Mouse (Mus musculus) MEL (cell line): ENCODE results near the gene Tha1. TPM values are rescaled to one million over a fixed set of nuclear protein-coding genes. Genes with fewer than 3 reads are reported as not detected.

ENCODE experiments used
- DNase-seq: peaks from one replicate; pipeline ENCODE4 v3.0.0; 2011; ENCODE audit warnings: low read depth, low spot score
- H3K27ac ChIP-seq: 2 replicates; pipeline ENCODE4 v1.5.1; 2012; ENCODE audit warnings: low read depth, mild to moderate bottlenecking, control low read depth, low read length, moderate library complexity; ENCODE audit not compliant: control insufficient read depth
- H3K27me3 ChIP-seq, 2 experiments: fragments of 150-350 bp in 1 of 2; sonication (generic) in 1 of 2; 2 replicates each; pipeline ENCODE4 v1.6.1; 2012; ENCODE audit warnings: low read length in 2 of 2, mild to moderate bottlenecking in 2 of 2, improper control_type of control experiment in 1 of 2, moderate library complexity in 1 of 2; ENCODE audit not compliant: insufficient read depth in 2 of 2, control insufficient read depth in 1 of 2
- H3K36me3 ChIP-seq, 2 experiments: 2 replicates each; pipeline ENCODE4 v1.6.1; 2012 to 2014; ENCODE audit warnings: low read length in 2 of 2, improper control_type of control experiment in 1 of 2, inconsistent platforms in 1 of 2, mild to moderate bottlenecking in 1 of 2; ENCODE audit not compliant: insufficient read depth in 2 of 2, control insufficient read depth in 1 of 2
- H3K4me1 ChIP-seq, 2 experiments: fragments of 150-350 bp in 1 of 2; sonication (generic) in 1 of 2; 2 replicates each; pipeline ENCODE4 v1.6.1; 2012; ENCODE audit warnings: low read length in 2 of 2, improper control_type of control experiment in 1 of 2, mild to moderate bottlenecking in 1 of 2; ENCODE audit not compliant: insufficient read depth in 2 of 2, control insufficient read depth in 1 of 2
- H3K4me3 ChIP-seq, 2 experiments: fragments of 150-350 bp in 1 of 2; sonication (generic) in 1 of 2; 2 replicates each; pipeline ENCODE4 v1.5.1; 2012; ENCODE audit warnings: low read depth in 2 of 2, low read length in 2 of 2, mild to moderate bottlenecking in 2 of 2, moderate library complexity in 2 of 2, control low read depth in 1 of 2, improper control_type of control experiment in 1 of 2; ENCODE audit not compliant: control insufficient read depth in 1 of 2, insufficient read depth in 1 of 2
- H3K79me2 ChIP-seq: 2 replicates; pipeline ENCODE4 v1.6.1; 2012; ENCODE audit warnings: mild to moderate bottlenecking, low read length, moderate library complexity; ENCODE audit not compliant: control insufficient read depth, poor library complexity, insufficient read depth
- H3K9ac ChIP-seq: 2 replicates; pipeline ENCODE4 v1.6.1; 2012; ENCODE audit warnings: low read depth, mild to moderate bottlenecking, control low read depth, low read length, moderate library complexity; ENCODE audit not compliant: control insufficient read depth, poor library complexity, severe bottlenecking
- H3K9me3 ChIP-seq: fragments of 150-350 bp; sonication (generic); replicated peaks from 2 replicates; pipeline ENCODE4 v1.6.1; 2012; ENCODE audit warnings: mild to moderate bottlenecking, low read length, improper control_type of control experiment, moderate library complexity; ENCODE audit not compliant: insufficient read depth
- BHLHE40 ChIP-seq: IDR thresholded peaks from 2 replicates; pipeline ENCODE4 v1.6.1; 2012; ENCODE audit warnings: low read depth, mild to moderate bottlenecking, inconsistent platforms, low read length, improper control_type of control experiment, borderline replicate concordance
- CHD1 ChIP-seq: IDR thresholded peaks from 2 replicates; pipeline ENCODE4 v1.6.1; 2012; ENCODE audit warnings: low read depth, mild to moderate bottlenecking, inconsistent platforms, low read length, improper control_type of control experiment
- CHD2 ChIP-seq: IDR thresholded peaks from 2 replicates; pipeline ENCODE4 v1.6.1; 2011; ENCODE audit warnings: low read length, improper control_type of control experiment
- CTCF ChIP-seq, 3 experiments: IDR thresholded peaks in 2 of 3; conservative IDR thresholded peaks in 1 of 3; 2 replicates each; pipeline ENCODE4 v1.5.1; 2011 to 2012; ENCODE audit warnings: low read length in 3 of 3, low read depth in 2 of 3, mild to moderate bottlenecking in 2 of 3, improper control_type of control experiment in 1 of 3, inconsistent platforms in 1 of 3, mixed read lengths in 1 of 3, moderate library complexity in 1 of 3; ENCODE audit not compliant: control insufficient read depth in 1 of 3, insufficient read depth in 1 of 3, poor library complexity in 1 of 3, severe bottlenecking in 1 of 3
- ELF1 ChIP-seq: IDR thresholded peaks from 2 replicates; pipeline ENCODE4 v1.6.1; 2014; ENCODE audit warnings: low read depth, mild to moderate bottlenecking, inconsistent platforms, low read length, improper control_type of control experiment, moderate library complexity
- EP300 ChIP-seq, 2 experiments: IDR thresholded peaks; 2 replicates each; pipeline ENCODE4 v1.6.1; 2011; ENCODE audit warnings: improper control_type of control experiment in 2 of 2, low read length in 2 of 2, low read depth in 1 of 2, mild to moderate bottlenecking in 1 of 2
- ETS1 ChIP-seq: IDR thresholded peaks from 2 replicates; pipeline ENCODE4 v1.6.1; 2012; ENCODE audit warnings: low read depth, mild to moderate bottlenecking, inconsistent platforms, low read length, improper control_type of control experiment, moderate library complexity
- GABPA ChIP-seq: IDR thresholded peaks from 2 replicates; pipeline ENCODE4 v1.6.1; 2012; ENCODE audit warnings: low read depth, mild to moderate bottlenecking, inconsistent platforms, low read length, improper control_type of control experiment, moderate library complexity
- GATA1 ChIP-seq: IDR thresholded peaks from 2 replicates; pipeline ENCODE4 v1.6.1; 2011; ENCODE audit warnings: low read depth, low read length, improper control_type of control experiment
- HCFC1 ChIP-seq: IDR thresholded peaks from 2 replicates; pipeline ENCODE4 v1.6.1; 2012; ENCODE audit warnings: low read depth, mild to moderate bottlenecking, inconsistent platforms, low read length, improper control_type of control experiment, moderate library complexity
- KAT2A ChIP-seq: conservative IDR thresholded peaks from 2 replicates; pipeline ENCODE4 v1.6.1; 2012; ENCODE audit warnings: low read depth, low read length, improper control_type of control experiment, inconsistent platforms
- MAFK ChIP-seq: IDR thresholded peaks from 2 replicates; pipeline ENCODE4 v1.6.1; 2011; ENCODE audit warnings: low read depth, mild to moderate bottlenecking, low read length, improper control_type of control experiment, borderline replicate concordance
- MAX ChIP-seq: IDR thresholded peaks from 2 replicates; pipeline ENCODE4 v1.6.1; 2011; ENCODE audit warnings: low read length, improper control_type of control experiment
- MAZ ChIP-seq: IDR thresholded peaks from 2 replicates; pipeline ENCODE4 v1.6.1; 2012; ENCODE audit warnings: low read depth, mild to moderate bottlenecking, inconsistent platforms, low read length, improper control_type of control experiment
- MEF2A ChIP-seq: IDR thresholded peaks from 2 replicates; pipeline ENCODE4 v1.6.1; 2014; ENCODE audit warnings: low read depth, mild to moderate bottlenecking, inconsistent platforms, low read length, improper control_type of control experiment; ENCODE audit not compliant: poor library complexity, insufficient replicate concordance, severe bottlenecking; ENCODE audit errors: extremely low read depth
- MXI1 ChIP-seq: IDR thresholded peaks from 2 replicates; pipeline ENCODE4 v1.6.1; 2011; ENCODE audit warnings: mild to moderate bottlenecking, low read depth, low read length, improper control_type of control experiment
- MYB ChIP-seq: IDR thresholded peaks from 2 replicates; pipeline ENCODE4 v1.6.1; 2011; ENCODE audit warnings: mild to moderate bottlenecking, low read depth, low read length, improper control_type of control experiment
- MYC ChIP-seq: IDR thresholded peaks from 2 replicates; pipeline ENCODE4 v1.6.1; 2011; ENCODE audit warnings: low read depth, mild to moderate bottlenecking, low read length, improper control_type of control experiment, moderate library complexity
- NELFE ChIP-seq: IDR thresholded peaks from 2 replicates; pipeline ENCODE4 v1.6.1; 2011; ENCODE audit warnings: low read depth, low read length, improper control_type of control experiment
- NRF1 ChIP-seq: IDR thresholded peaks from 2 replicates; pipeline ENCODE4 v1.6.1; 2014; ENCODE audit warnings: low read depth, mild to moderate bottlenecking, inconsistent platforms, low read length, improper control_type of control experiment, moderate library complexity; ENCODE audit not compliant: poor library complexity, insufficient read depth, severe bottlenecking
- POLR2A ChIP-seq, 2 experiments: IDR thresholded peaks; 2 replicates each; pipeline ENCODE4 v1.6.1; 2011 to 2012; ENCODE audit warnings: low read length in 2 of 2, mild to moderate bottlenecking in 2 of 2, control low read depth in 1 of 2, improper control_type of control experiment in 1 of 2, low read depth in 1 of 2, moderate library complexity in 1 of 2; ENCODE audit not compliant: control insufficient read depth in 1 of 2, insufficient read depth in 1 of 2, poor library complexity in 1 of 2
- POLR2AphosphoS2 ChIP-seq: IDR thresholded peaks from 2 replicates; pipeline ENCODE4 v1.6.1; 2011; ENCODE audit warnings: low read length, improper control_type of control experiment
- POLR2AphosphoS5 ChIP-seq: IDR thresholded peaks from 2 replicates; pipeline ENCODE4 v1.6.1; 2012; ENCODE audit warnings: low read depth, borderline replicate concordance, mild to moderate bottlenecking, inconsistent platforms, low read length, moderate library complexity, mixed read lengths
- RAD21 ChIP-seq: IDR thresholded peaks from 2 replicates; pipeline ENCODE4 v1.6.1; 2011; ENCODE audit warnings: mild to moderate bottlenecking, low read depth, low read length, improper control_type of control experiment
- RCOR1 ChIP-seq: IDR thresholded peaks from 2 replicates; pipeline ENCODE4 v1.6.1; 2012; ENCODE audit warnings: low read depth, mild to moderate bottlenecking, inconsistent platforms, low read length, improper control_type of control experiment
- SIN3A ChIP-seq: IDR thresholded peaks from 2 replicates; pipeline ENCODE4 v1.6.1; 2012; ENCODE audit warnings: low read length, improper control_type of control experiment, inconsistent platforms
- SMC3 ChIP-seq: IDR thresholded peaks from 2 replicates; pipeline ENCODE4 v1.6.1; 2011; ENCODE audit warnings: low read depth, low read length, improper control_type of control experiment
- TAL1 ChIP-seq: IDR thresholded peaks from 2 replicates; pipeline ENCODE4 v1.6.1; 2012; ENCODE audit warnings: mild to moderate bottlenecking, inconsistent platforms, low read length, moderate library complexity, mixed read lengths
- TBP ChIP-seq: IDR thresholded peaks from 2 replicates; pipeline ENCODE4 v1.8.0; 2011; ENCODE audit warnings: low read depth, low read length, improper control_type of control experiment
- TCF12 ChIP-seq: IDR thresholded peaks from 2 replicates; pipeline ENCODE4 v1.6.1; 2014; ENCODE audit warnings: low read depth, mild to moderate bottlenecking, inconsistent platforms, low read length, improper control_type of control experiment, moderate library complexity
- UBTF ChIP-seq: IDR thresholded peaks from 2 replicates; pipeline ENCODE4 v1.6.1; 2012; ENCODE audit warnings: low read depth, mild to moderate bottlenecking, inconsistent platforms, low read length, improper control_type of control experiment, moderate library complexity, borderline replicate concordance; ENCODE audit not compliant: insufficient read depth
- USF1 ChIP-seq: IDR thresholded peaks from 2 replicates; pipeline ENCODE4 v1.6.1; 2014; ENCODE audit warnings: low read depth, mild to moderate bottlenecking, inconsistent platforms, low read length, improper control_type of control experiment, moderate library complexity
- USF2 ChIP-seq, 2 experiments: IDR thresholded peaks; 2 replicates each; pipeline ENCODE4 v1.6.1; 2011 to 2012; ENCODE audit warnings: improper control_type of control experiment in 2 of 2, low read length in 2 of 2, borderline replicate concordance in 1 of 2, inconsistent platforms in 1 of 2, low read depth in 1 of 2, mild to moderate bottlenecking in 1 of 2; ENCODE audit not compliant: insufficient read depth in 1 of 2
- ZC3H11A ChIP-seq: IDR thresholded peaks from 2 replicates; pipeline ENCODE4 v1.6.1; 2012; ENCODE audit warnings: low read depth, mild to moderate bottlenecking, inconsistent platforms, low read length, improper control_type of control experiment
- ZKSCAN1 ChIP-seq: IDR thresholded peaks from 2 replicates; pipeline ENCODE4 v1.6.1; 2012; ENCODE audit warnings: low read depth, mild to moderate bottlenecking, inconsistent platforms, low read length, improper control_type of control experiment, moderate library complexity
- ZMIZ1 ChIP-seq: IDR thresholded peaks from 2 replicates; pipeline ENCODE4 v1.6.1; 2012; ENCODE audit warnings: low read depth, mild to moderate bottlenecking, inconsistent platforms, low read length, improper control_type of control experiment, moderate library complexity
- ZNF384 ChIP-seq: IDR thresholded peaks from 2 replicates; pipeline ENCODE4 v1.6.1; 2012; ENCODE audit warnings: low read depth, mild to moderate bottlenecking, inconsistent platforms, low read length, improper control_type of control experiment
- polyA plus RNA-seq, 2 experiments: library from polyadenylated mRNA; stranded (reverse) in 1 of 2; unstranded in 1 of 2; fragments of >175 nt in 1 of 2; fragments of >200 nt in 1 of 2; gene quantifications; 2 replicates each; pipeline versions ENCODE4 v1.2.1 to v1.2.4; 2012; ENCODE audit warnings: low replicate concordance in 2 of 2, low read depth in 1 of 2; ENCODE audit not compliant: insufficient read length in 2 of 2, insufficient read depth in 1 of 2, missing spikeins in 1 of 2
- total RNA-seq: library from RNA; depleted of rRNA; stranded (reverse); fragments of 300-350 nt; gene quantifications from 2 replicates; pipeline ENCODE4 v1.2.3, GENCODE M21; 2012

Gene Tha1
- total and polyA plus RNA-seq, 3 experiments = 0.12 TPM; not detected in 2

DNA sequence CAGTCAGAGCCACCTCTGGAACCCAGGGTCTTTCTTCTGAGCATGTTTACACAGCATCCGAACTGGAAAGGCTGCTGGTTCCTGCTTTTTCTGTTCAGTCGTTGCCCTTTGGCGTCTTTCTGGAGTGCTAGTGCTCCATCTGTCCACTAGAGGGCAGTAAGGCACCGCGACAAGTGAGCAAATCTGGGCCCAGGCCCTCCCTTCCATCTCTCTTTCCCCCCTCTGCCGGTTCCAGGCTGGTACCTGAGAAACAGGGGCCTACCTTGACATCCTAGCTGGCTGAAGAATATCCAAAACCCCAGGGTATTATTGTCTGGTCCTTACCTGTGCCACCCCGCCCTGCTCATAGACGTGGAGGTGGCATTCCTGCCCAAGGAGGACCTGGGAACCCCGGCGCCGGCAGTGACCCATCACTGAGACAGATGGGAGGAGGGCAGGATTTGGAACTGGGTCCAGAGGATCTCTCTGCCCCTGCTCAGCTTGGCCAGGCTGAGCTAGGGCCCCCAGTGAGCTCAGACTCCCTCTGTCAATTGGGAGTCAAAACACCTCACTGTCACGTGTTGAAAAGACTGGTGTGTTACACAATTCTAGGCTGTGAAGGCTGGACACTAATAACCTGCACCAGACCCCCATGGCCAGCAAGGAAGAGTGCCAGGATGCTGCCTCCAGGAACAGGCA is 2.5 kb downstream of the Tha1 start:
- Histone ChIP-seq H3K4me1 (no peaks in the 10 kb centered on the region), H3K9ac (no peak overlapping the region), H3K27ac (no peak overlapping the region), H3K4me3 (no peak overlapping the region), H3K79me2 (no peaks in the 10 kb centered on the region), H3K27me3 (peaks cover 0 to 2% of the 10 kb centered on the region in 2 experiments; a peak in 1 of 4 replicates), H3K9me3 (no peaks in the 10 kb centered on the region), H3K36me3 (no peaks in the 10 kb centered on the region)
- DNase-seq = peak; percentile 84
- TF ChIP-seq CHD1 = no peak
- TF ChIP-seq ZNF384 = no peak
- TF ChIP-seq POLR2AphosphoS2 = no peak
- TF ChIP-seq MYB = no peak
- TF ChIP-seq GABPA = no peak
- TF ChIP-seq USF2 (IDR thresholded peaks at IDR 0.05; ENCODE audit: borderline replicate concordance in 1 of 2, insufficient read depth in 1 of 2, low read depth in 1 of 2, low read length in 2 of 2) = no peak
- TF ChIP-seq POLR2A (IDR thresholded peaks at IDR 0.05; ENCODE audit: control insufficient read depth in 1 of 2, insufficient read depth in 1 of 2, low read depth in 1 of 2, low read length in 2 of 2, poor library complexity in 1 of 2) = no peak
- TF ChIP-seq HCFC1 = no peak
- peak; percentile 97 for TF ChIP-seq RAD21
- no peak for TF ChIP-seq GATA1
- no peak for TF ChIP-seq ZMIZ1
- TF ChIP-seq ZKSCAN1 = no peak
- TF ChIP-seq TBP = no peak
- no peak for TF ChIP-seq ETS1
- peak; percentile 87 for TF ChIP-seq SMC3
- peak; percentile 20; the same call in 1 of the 2 replicates for TF ChIP-seq SIN3A
- TF ChIP-seq BHLHE40 = 0 out of 2 replicates have a peak, but pooled peaks have one; percentile 11
- TF ChIP-seq MYC = no peak
- TF ChIP-seq USF1 = no peak
- no peak for TF ChIP-seq ELF1
- TF ChIP-seq CTCF (IDR thresholded peaks at IDR 0.05 in 2 of 3, conservative IDR thresholded peaks at IDR 0.05 in 1 of 3; ENCODE audit: control insufficient read depth in 1 of 3, insufficient read depth in 1 of 3, low read depth in 2 of 3, low read length in 3 of 3, poor library complexity in 1 of 3, severe bottlenecking in 1 of 3) = peak; percentile 96 to 98 (median 97)
- no peak for TF ChIP-seq EP300 (IDR thresholded peaks at IDR 0.05; ENCODE audit: low read depth in 1 of 2, low read length in 2 of 2)
- TF ChIP-seq MAZ = 0 out of 2 replicates have a peak, but pooled peaks have one; percentile 34
- TF ChIP-seq TAL1 = no peak
- no peak for TF ChIP-seq MXI1
- no peak for TF ChIP-seq TCF12
- TF ChIP-seq MAFK = no peak
- TF ChIP-seq CHD2 = no peak
- TF ChIP-seq NRF1 = no peak
- peak; percentile 84 for TF ChIP-seq ZC3H11A
- no peak for TF ChIP-seq POLR2AphosphoS5
- no peak for TF ChIP-seq KAT2A
- no peak for TF ChIP-seq NELFE
- no peak for TF ChIP-seq RCOR1
- TF ChIP-seq MAX = no peak
- no peak for TF ChIP-seq MEF2A
- no peak for TF ChIP-seq UBTF
